Mouse (Mus musculus) MEL (cell line): Measurements from ENCODE around the gene Sinhcaf.

ENCODE experiments used
- CTCF ChIP-seq, 3 experiments: IDR thresholded peaks in 2 of 3; conservative IDR thresholded peaks in 1 of 3; 2 replicates each; pipeline ENCODE4 v1.5.1; 2011 to 2012; ENCODE audit warnings: low read length in 3 of 3, low read depth in 2 of 3, mild to moderate bottlenecking in 2 of 3, improper control_type of control experiment in 1 of 3, inconsistent platforms in 1 of 3, mixed read lengths in 1 of 3, moderate library complexity in 1 of 3; ENCODE audit not compliant: control insufficient read depth in 1 of 3, insufficient read depth in 1 of 3, poor library complexity in 1 of 3, severe bottlenecking in 1 of 3
- EP300 ChIP-seq, 2 experiments: IDR thresholded peaks; 2 replicates each; pipeline ENCODE4 v1.6.1; 2011; ENCODE audit warnings: improper control_type of control experiment in 2 of 2, low read length in 2 of 2, low read depth in 1 of 2, mild to moderate bottlenecking in 1 of 2
- MAFK ChIP-seq: IDR thresholded peaks from 2 replicates; pipeline ENCODE4 v1.6.1; 2011; ENCODE audit warnings: low read depth, mild to moderate bottlenecking, low read length, improper control_type of control experiment, borderline replicate concordance
- MAX ChIP-seq: IDR thresholded peaks from 2 replicates; pipeline ENCODE4 v1.6.1; 2011; ENCODE audit warnings: low read length, improper control_type of control experiment
- MYC ChIP-seq: IDR thresholded peaks from 2 replicates; pipeline ENCODE4 v1.6.1; 2011; ENCODE audit warnings: low read depth, mild to moderate bottlenecking, low read length, improper control_type of control experiment, moderate library complexity
- TAL1 ChIP-seq: IDR thresholded peaks from 2 replicates; pipeline ENCODE4 v1.6.1; 2012; ENCODE audit warnings: mild to moderate bottlenecking, inconsistent platforms, low read length, moderate library complexity, mixed read lengths
- TCF12 ChIP-seq: IDR thresholded peaks from 2 replicates; pipeline ENCODE4 v1.6.1; 2014; ENCODE audit warnings: low read depth, mild to moderate bottlenecking, inconsistent platforms, low read length, improper control_type of control experiment, moderate library complexity
- ZC3H11A ChIP-seq: IDR thresholded peaks from 2 replicates; pipeline ENCODE4 v1.6.1; 2012; ENCODE audit warnings: low read depth, mild to moderate bottlenecking, inconsistent platforms, low read length, improper control_type of control experiment
- ZKSCAN1 ChIP-seq: IDR thresholded peaks from 2 replicates; pipeline ENCODE4 v1.6.1; 2012; ENCODE audit warnings: low read depth, mild to moderate bottlenecking, inconsistent platforms, low read length, improper control_type of control experiment, moderate library complexity

- TF ChIP-seq EP300 (IDR thresholded peaks at IDR 0.05; ENCODE audit: low read depth in 1 of 2, low read length in 2 of 2): no peak
- no peak for TF ChIP-seq TCF12
- no peak for TF ChIP-seq TAL1
- no peak for TF ChIP-seq MAX
- no peak for TF ChIP-seq ZKSCAN1
- TF ChIP-seq CTCF (IDR thresholded peaks at IDR 0.05 in 2 of 3, conservative IDR thresholded peaks at IDR 0.05 in 1 of 3; ENCODE audit: control insufficient read depth in 1 of 3, insufficient read depth in 1 of 3, low read depth in 2 of 3, low read length in 3 of 3, poor library complexity in 1 of 3, severe bottlenecking in 1 of 3): no peak
- TF ChIP-seq ZC3H11A: no peak
- no peak for TF ChIP-seq MAFK
- TF ChIP-seq MYC: no peak
Observed at GRCm38 (mm10) chr6:148873911-148874310, 72.4 kb downstream of the Sinhcaf start.
